Mouse (Mus musculus) adrenal gland, adult 18-20 months (tissue): ENCODE results near the gene Fgfr2. TPM values are rescaled to one million over a fixed set of nuclear protein-coding genes. Genes with fewer than 3 reads are reported as not detected.

Experiments
- DNase-seq, 2 experiments: peaks; one replicate each; pipeline ENCODE4 v3.0.0; 2021 to 2022; ENCODE audit warnings: low spot score in 2 of 2
- total RNA-seq, 2 experiments: library from RNA; stranded (reverse); gene quantifications; 1 replicate in 1 of 2; 2 replicates in 1 of 2; pipeline ENCODE4 v1.2.3; 2021

Gene Fgfr2
- total RNA-seq, 2 experiments from 2014 or later = 294 to 308 TPM

GRCm38 (mm10) chr7:132842455-132842854 lies 280.7 kb downstream of the Fgfr2 start:
- no peak for DNase-seq

GRCm38 (mm10) chr7:132841287-132841686 lies 281.9 kb downstream of the Fgfr2 start:
- no peak for DNase-seq

GRCm38 (mm10) chr7:132830955-132831354 lies 292.2 kb downstream of the Fgfr2 start:
- no peak for DNase-seq

- no peak for DNase-seq
Observed at GRCm38 (mm10) chr7:132824346-132825022, 298.7 kb downstream of the Fgfr2 start.

GRCm38 (mm10) chr7:132823832-132824231 lies 299.3 kb downstream of the Fgfr2 start:
- no peak for DNase-seq

- no peak for DNase-seq
Observed at GRCm38 (mm10) chr7:132820692-132821091, 302.5 kb downstream of the Fgfr2 start.

- DNase-seq = no peak
Observed at GRCm38 (mm10) chr7:132817056-132817455, 306.1 kb downstream of the Fgfr2 start.

GRCm38 (mm10) chr7:132816528-132816927 lies 306.6 kb downstream of the Fgfr2 start:
- DNase-seq = no peak

- DNase-seq = no peak
Observed at GRCm38 (mm10) chr7:132815081-132815480, 308.1 kb downstream of the Fgfr2 start.

- DNase-seq = no peak
Observed at GRCm38 (mm10) chr7:132814089-132814450, 309.1 kb downstream of the Fgfr2 start.

GRCm38 (mm10) chr7:132813416-132814088 lies 309.6 kb downstream of the Fgfr2 start, which contains the start of gene Fam53b:
TSS of gene Fam53b (minus strand) at chr7:132813886.
- peak; percentile 76 to 81 for DNase-seq

GRCm38 (mm10) chr7:132812619-132813415 lies 310.3 kb downstream of the Fgfr2 start:
- DNase-seq = peak; percentile 62 to 70

- DNase-seq = peak in 1 of 2 experiments; percentile 45
Observed at GRCm38 (mm10) chr7:132811716-132812618, 311.2 kb downstream of the Fgfr2 start.

GRCm38 (mm10) chr7:132810879-132811278 lies 312.3 kb downstream of the Fgfr2 start:
- DNase-seq = peak; percentile 93 to 95

GRCm38 (mm10) chr7:132810368-132810767 lies 312.8 kb downstream of the Fgfr2 start:
- peak in 1 of 2 experiments; percentile 44 for DNase-seq

- DNase-seq = no peak
Observed at GRCm38 (mm10) chr7:132809721-132810120, 313.4 kb downstream of the Fgfr2 start.

- DNase-seq = no peak
Observed at GRCm38 (mm10) chr7:132808841-132809682, 314.1 kb downstream of the Fgfr2 start.

- DNase-seq = no peak
Observed at GRCm38 (mm10) chr7:132808051-132808796, 314.9 kb downstream of the Fgfr2 start.
